Mouse (Mus musculus): Measurements from ENCODE around the gene Vwa7. TPM values are rescaled to one million over a fixed set of nuclear protein-coding genes. Genes with fewer than 3 reads are reported as not detected.

Gene Vwa7
- not detected for polyA plus RNA-seq (2014; fragmentation: Illumina TruSeq; extraction: RNeasy Lipid Tissue Mini Kit (QIAGEN cat#74804))

DNA sequence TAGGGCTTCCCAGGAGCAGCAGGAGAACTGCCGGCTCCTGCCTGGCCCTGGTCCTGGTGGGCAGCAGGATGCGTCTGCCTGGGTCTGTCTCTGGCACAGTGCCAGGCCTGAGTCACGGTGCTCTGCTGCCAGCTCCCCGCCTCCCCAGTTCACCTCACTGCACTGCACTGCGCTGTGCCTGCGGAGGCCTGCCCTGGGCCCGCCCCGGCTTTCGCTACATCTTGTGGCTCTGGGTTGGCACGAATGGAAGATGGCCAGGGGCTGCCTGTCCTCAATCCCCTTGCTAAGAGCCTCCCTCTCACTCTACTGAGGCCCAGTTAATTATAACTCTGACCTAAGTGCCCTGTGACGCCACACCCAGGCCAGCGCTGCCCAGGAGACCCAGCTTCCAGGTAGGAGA lies at the start of gene Vwa7:
Vwa7 (plus strand) TSS at position 204 of the 400 bp plus-strand sequence.

DNA sequence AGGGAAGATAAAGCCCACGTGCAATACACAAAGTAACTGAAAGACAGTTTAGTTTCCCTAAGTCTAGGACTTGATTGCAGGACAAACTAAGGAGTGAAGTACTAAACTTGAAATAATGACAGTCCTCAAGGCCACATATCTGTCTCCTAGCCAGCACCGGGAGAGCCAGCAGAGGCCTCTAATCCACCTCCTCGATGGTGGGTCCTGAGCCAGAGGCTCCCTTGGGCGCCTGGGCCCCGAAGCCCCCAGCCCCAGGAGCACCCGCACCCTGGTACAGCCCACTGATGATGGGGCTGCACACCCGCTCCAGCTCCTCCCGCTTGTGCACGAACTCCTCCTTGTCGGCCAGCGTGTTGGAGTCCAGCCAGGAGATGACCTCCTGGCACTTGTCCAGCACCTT lies 46.6 kb upstream of the Vwa7 start, which contains the start of gene Gm20481:
Gm20481 (plus strand) TSS at position 91 of the 400 bp plus-strand sequence.

GRCm38 (mm10) chr17:34972069-34972749 lies 44.2 kb upstream of the Vwa7 start, which contains the start of the genes Hspa1a and Hspa1l:
Gene Hspa1a, minus strand, starts transcription at chr17:34972156.
Gene Hspa1l, plus strand, starts transcription at chr17:34972703.

GRCm38 (mm10) chr17:34981690-34982180 lies 34.6 kb upstream of the Vwa7 start, which contains the start of gene Lsm2:
Gene Lsm2, plus strand, starts transcription at chr17:34981862.

GRCm38 (mm10) chr17:35000717-35001451 lies 15.5 kb upstream of the Vwa7 start, which contains the start of gene Vars:
Gene Vars, plus strand, starts transcription at chr17:35000987.

DNA sequence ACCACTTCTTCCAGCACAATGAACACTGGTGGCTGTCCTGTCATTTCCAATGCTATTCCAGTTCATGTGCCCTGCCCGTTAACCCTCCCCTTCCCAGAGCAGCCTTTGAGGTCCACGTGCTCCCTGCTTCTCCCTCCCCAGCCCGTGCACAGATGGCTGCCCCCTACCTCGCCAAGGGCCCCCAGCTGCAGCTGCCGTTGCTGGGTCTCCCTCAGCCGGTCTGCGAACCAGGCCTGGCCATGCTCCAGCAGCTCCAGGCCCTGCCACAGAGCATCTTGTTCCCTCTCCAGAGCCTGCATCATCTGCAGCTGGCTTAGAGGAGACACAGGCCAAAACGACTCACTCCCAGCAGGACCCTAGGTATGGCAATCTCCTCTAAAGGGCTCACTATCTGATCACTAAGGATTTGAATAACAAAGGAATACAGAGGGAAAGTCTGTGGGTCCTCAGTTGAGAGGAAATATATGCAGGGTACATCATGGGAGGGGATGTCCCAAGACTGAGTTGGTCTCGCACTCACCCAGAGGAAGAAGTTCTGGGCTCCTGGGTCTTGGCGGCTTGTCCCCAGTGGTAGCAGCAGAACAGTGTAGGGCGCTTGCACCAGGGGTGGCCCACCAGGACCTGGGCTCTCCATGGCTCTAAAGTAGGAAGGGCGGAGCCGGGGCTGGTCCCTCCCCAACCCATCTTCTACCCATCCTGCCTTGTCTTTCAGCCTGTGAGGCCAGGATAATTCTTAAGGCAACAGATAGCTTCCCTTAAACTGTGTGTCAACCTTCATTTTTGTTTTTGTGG lies 11.1 kb downstream of the Vwa7 start, which contains the start of gene Sapcd1:
Sapcd1 (minus strand) TSS at position 740 of the 792 bp plus-strand sequence.

GRCm38 (mm10) chr17:35046681-35047455 lies 30.5 kb downstream of the Vwa7 start, which contains the start of gene Msh5:
Gene Msh5, minus strand, starts transcription at chr17:35046745.

DNA sequence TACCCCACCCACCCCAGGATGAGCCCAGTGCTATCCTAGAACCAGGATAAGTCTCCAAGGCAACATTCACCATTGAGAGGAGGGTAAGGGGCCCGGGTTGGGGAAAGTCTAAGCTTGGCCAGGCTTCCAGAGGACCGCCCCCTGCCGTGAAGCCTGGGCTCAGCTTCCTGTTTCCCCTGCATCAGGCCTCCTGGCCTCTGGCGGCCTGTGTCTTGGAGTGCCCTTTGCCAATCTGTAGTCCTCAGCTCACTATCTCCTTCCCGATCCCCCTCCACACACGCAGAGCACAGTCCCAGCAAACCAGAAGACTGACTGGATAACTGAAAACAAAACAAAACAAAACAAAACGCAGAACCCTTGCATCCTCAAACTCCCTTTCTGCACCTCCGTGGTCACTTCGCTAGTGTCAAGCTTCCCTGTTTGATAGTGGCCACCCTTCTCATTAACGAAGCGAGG lies 33.2 kb downstream of the Vwa7 start, which contains the start of gene Clic1:
Clic1 (plus strand) TSS at position 406 of the 456 bp plus-strand sequence.

GRCm38 (mm10) chr17:35058911-35059892 lies 42.8 kb downstream of the Vwa7 start, which contains the start of gene Ddah2:
Gene Ddah2, plus strand, starts transcription at chr17:35059035.

GRCm38 (mm10) chr17:35064951-35065947 lies 48.9 kb downstream of the Vwa7 start, which contains the start of gene Ly6g6c:
Gene Ly6g6c, plus strand, starts transcription at chr17:35065388.

GRCm38 (mm10) chr17:35066084-35066483 lies 49.7 kb downstream of the Vwa7 start, which contains the start of gene Mpig6b:
Gene Mpig6b, minus strand, starts transcription at chr17:35066184.

Other genes with a start within 250 kb of the Vwa7 start
- gene Cyp21a1, start 212.0 kb upstream of the Vwa7 start, polyA plus RNA-seq (2014; fragmentation: Illumina TruSeq; extraction: RNeasy Lipid Tissue Mini Kit (QIAGEN cat#74804)): not detected
- 4.4 TPM for gene Stk19, start 179.6 kb upstream of the Vwa7 start, polyA plus RNA-seq (2014; fragmentation: Illumina TruSeq; extraction: RNeasy Lipid Tissue Mini Kit (QIAGEN cat#74804))
- gene Dxo, start 179.6 kb upstream of the Vwa7 start, polyA plus RNA-seq (2014; fragmentation: Illumina TruSeq; extraction: RNeasy Lipid Tissue Mini Kit (QIAGEN cat#74804)): 1.9 TPM
- 2.9 TPM for gene Skiv2l, start 166.4 kb upstream of the Vwa7 start, polyA plus RNA-seq (2014; fragmentation: Illumina TruSeq; extraction: RNeasy Lipid Tissue Mini Kit (QIAGEN cat#74804))
- gene Nelfe, start 166.2 kb upstream of the Vwa7 start, polyA plus RNA-seq (2014; fragmentation: Illumina TruSeq; extraction: RNeasy Lipid Tissue Mini Kit (QIAGEN cat#74804)): 1.8 TPM
- not detected for gene Cfb, start 154.1 kb upstream of the Vwa7 start, polyA plus RNA-seq (2014; fragmentation: Illumina TruSeq; extraction: RNeasy Lipid Tissue Mini Kit (QIAGEN cat#74804))
- 10.8 TPM for gene Zbtb12, start 137.1 kb upstream of the Vwa7 start, polyA plus RNA-seq (2014; fragmentation: Illumina TruSeq; extraction: RNeasy Lipid Tissue Mini Kit (QIAGEN cat#74804))
- 1.0 TPM for gene Gm20547, start 134.5 kb upstream of the Vwa7 start, polyA plus RNA-seq (2014; fragmentation: Illumina TruSeq; extraction: RNeasy Lipid Tissue Mini Kit (QIAGEN cat#74804))
- 11.5 TPM for gene C2, start 118.3 kb upstream of the Vwa7 start, polyA plus RNA-seq (2014; fragmentation: Illumina TruSeq; extraction: RNeasy Lipid Tissue Mini Kit (QIAGEN cat#74804))
- gene Ehmt2, start 118.1 kb upstream of the Vwa7 start, polyA plus RNA-seq (2014; fragmentation: Illumina TruSeq; extraction: RNeasy Lipid Tissue Mini Kit (QIAGEN cat#74804)): 9.4 TPM
- 0.20 TPM for gene Slc44a4, start 102.1 kb upstream of the Vwa7 start, polyA plus RNA-seq (2014; fragmentation: Illumina TruSeq; extraction: RNeasy Lipid Tissue Mini Kit (QIAGEN cat#74804))
- 1.8 TPM for gene Neu1, start 85.3 kb upstream of the Vwa7 start, polyA plus RNA-seq (2014; fragmentation: Illumina TruSeq; extraction: RNeasy Lipid Tissue Mini Kit (QIAGEN cat#74804))
- gene Hspa1b, start 57.3 kb upstream of the Vwa7 start, polyA plus RNA-seq (2014; fragmentation: Illumina TruSeq; extraction: RNeasy Lipid Tissue Mini Kit (QIAGEN cat#74804)): 16.9 TPM
- gene Gm20481, start 46.7 kb upstream of the Vwa7 start, polyA plus RNA-seq (2014; fragmentation: Illumina TruSeq; extraction: RNeasy Lipid Tissue Mini Kit (QIAGEN cat#74804)): not detected
- gene Hspa1a, start 44.4 kb upstream of the Vwa7 start, polyA plus RNA-seq (2014; fragmentation: Illumina TruSeq; extraction: RNeasy Lipid Tissue Mini Kit (QIAGEN cat#74804)): 8.2 TPM
- gene Hspa1l, start 43.9 kb upstream of the Vwa7 start, polyA plus RNA-seq (2014; fragmentation: Illumina TruSeq; extraction: RNeasy Lipid Tissue Mini Kit (QIAGEN cat#74804)): not detected
- gene Lsm2, start 34.7 kb upstream of the Vwa7 start, polyA plus RNA-seq (2014; fragmentation: Illumina TruSeq; extraction: RNeasy Lipid Tissue Mini Kit (QIAGEN cat#74804)): 19.2 TPM
- gene Vars, start 15.6 kb upstream of the Vwa7 start, polyA plus RNA-seq (2014; fragmentation: Illumina TruSeq; extraction: RNeasy Lipid Tissue Mini Kit (QIAGEN cat#74804)): 6.0 TPM
- gene Sapcd1, start 11.4 kb downstream of the Vwa7 start, polyA plus RNA-seq (2014; fragmentation: Illumina TruSeq; extraction: RNeasy Lipid Tissue Mini Kit (QIAGEN cat#74804)): not detected
- 0.68 TPM for gene Msh5, start 30.2 kb downstream of the Vwa7 start, polyA plus RNA-seq (2014; fragmentation: Illumina TruSeq; extraction: RNeasy Lipid Tissue Mini Kit (QIAGEN cat#74804))
- 25.1 TPM for gene Clic1, start 33.4 kb downstream of the Vwa7 start, polyA plus RNA-seq (2014; fragmentation: Illumina TruSeq; extraction: RNeasy Lipid Tissue Mini Kit (QIAGEN cat#74804))
- 2.7 TPM for gene Ddah2, start 42.5 kb downstream of the Vwa7 start, polyA plus RNA-seq (2014; fragmentation: Illumina TruSeq; extraction: RNeasy Lipid Tissue Mini Kit (QIAGEN cat#74804))
- not detected for gene Ly6g6c, start 48.8 kb downstream of the Vwa7 start, polyA plus RNA-seq (2014; fragmentation: Illumina TruSeq; extraction: RNeasy Lipid Tissue Mini Kit (QIAGEN cat#74804))
- 0.20 TPM for gene Mpig6b, start 49.6 kb downstream of the Vwa7 start, polyA plus RNA-seq (2014; fragmentation: Illumina TruSeq; extraction: RNeasy Lipid Tissue Mini Kit (QIAGEN cat#74804))
- not detected for gene Ly6g6e, start 60.3 kb downstream of the Vwa7 start, polyA plus RNA-seq (2014; fragmentation: Illumina TruSeq; extraction: RNeasy Lipid Tissue Mini Kit (QIAGEN cat#74804))
- gene Ly6g6d, start 61.5 kb downstream of the Vwa7 start, polyA plus RNA-seq (2014; fragmentation: Illumina TruSeq; extraction: RNeasy Lipid Tissue Mini Kit (QIAGEN cat#74804)): not detected
- gene Ly6g6f, start 69.0 kb downstream of the Vwa7 start, polyA plus RNA-seq (2014; fragmentation: Illumina TruSeq; extraction: RNeasy Lipid Tissue Mini Kit (QIAGEN cat#74804)): not detected
- gene Abhd16a, start 72.7 kb downstream of the Vwa7 start, polyA plus RNA-seq (2014; fragmentation: Illumina TruSeq; extraction: RNeasy Lipid Tissue Mini Kit (QIAGEN cat#74804)): 3.5 TPM
- not detected for gene Ly6g5c, start 91.7 kb downstream of the Vwa7 start, polyA plus RNA-seq (2014; fragmentation: Illumina TruSeq; extraction: RNeasy Lipid Tissue Mini Kit (QIAGEN cat#74804))
- not detected for gene Ly6g5b, start 98.8 kb downstream of the Vwa7 start, polyA plus RNA-seq (2014; fragmentation: Illumina TruSeq; extraction: RNeasy Lipid Tissue Mini Kit (QIAGEN cat#74804))
- 0.91 TPM for gene Gpank1, start 104.9 kb downstream of the Vwa7 start, polyA plus RNA-seq (2014; fragmentation: Illumina TruSeq; extraction: RNeasy Lipid Tissue Mini Kit (QIAGEN cat#74804))
- gene Csnk2b, start 105.5 kb downstream of the Vwa7 start, polyA plus RNA-seq (2014; fragmentation: Illumina TruSeq; extraction: RNeasy Lipid Tissue Mini Kit (QIAGEN cat#74804)): 117 TPM
- gene D17H6S53E, start 109.8 kb downstream of the Vwa7 start, polyA plus RNA-seq (2014; fragmentation: Illumina TruSeq; extraction: RNeasy Lipid Tissue Mini Kit (QIAGEN cat#74804)): 0.83 TPM
- not detected for gene Apom, start 115.5 kb downstream of the Vwa7 start, polyA plus RNA-seq (2014; fragmentation: Illumina TruSeq; extraction: RNeasy Lipid Tissue Mini Kit (QIAGEN cat#74804))
- gene Bag6, start 118.6 kb downstream of the Vwa7 start, polyA plus RNA-seq (2014; fragmentation: Illumina TruSeq; extraction: RNeasy Lipid Tissue Mini Kit (QIAGEN cat#74804)): 9.7 TPM
- gene Prrc2a, start 148.3 kb downstream of the Vwa7 start, polyA plus RNA-seq (2014; fragmentation: Illumina TruSeq; extraction: RNeasy Lipid Tissue Mini Kit (QIAGEN cat#74804)): 10.0 TPM
- 5.8 TPM for gene Aif1, start 159.5 kb downstream of the Vwa7 start, polyA plus RNA-seq (2014; fragmentation: Illumina TruSeq; extraction: RNeasy Lipid Tissue Mini Kit (QIAGEN cat#74804))
- gene Lst1, start 171.9 kb downstream of the Vwa7 start, polyA plus RNA-seq (2014; fragmentation: Illumina TruSeq; extraction: RNeasy Lipid Tissue Mini Kit (QIAGEN cat#74804)): not detected
- gene Ltb, start 177.9 kb downstream of the Vwa7 start, polyA plus RNA-seq (2014; fragmentation: Illumina TruSeq; extraction: RNeasy Lipid Tissue Mini Kit (QIAGEN cat#74804)): not detected
- not detected for gene Tnf, start 185.4 kb downstream of the Vwa7 start, polyA plus RNA-seq (2014; fragmentation: Illumina TruSeq; extraction: RNeasy Lipid Tissue Mini Kit (QIAGEN cat#74804))
- gene Lta, start 188.8 kb downstream of the Vwa7 start, polyA plus RNA-seq (2014; fragmentation: Illumina TruSeq; extraction: RNeasy Lipid Tissue Mini Kit (QIAGEN cat#74804)): not detected
- gene Gm16181, start 204.3 kb downstream of the Vwa7 start, polyA plus RNA-seq (2014; fragmentation: Illumina TruSeq; extraction: RNeasy Lipid Tissue Mini Kit (QIAGEN cat#74804)): not detected
- 5.4 TPM for gene Atp6v1g2, start 217.1 kb downstream of the Vwa7 start, polyA plus RNA-seq (2014; fragmentation: Illumina TruSeq; extraction: RNeasy Lipid Tissue Mini Kit (QIAGEN cat#74804))
- gene Nfkbil1, start 219.2 kb downstream of the Vwa7 start, polyA plus RNA-seq (2014; fragmentation: Illumina TruSeq; extraction: RNeasy Lipid Tissue Mini Kit (QIAGEN cat#74804)): not detected
- gene Ddx39b, start 225.2 kb downstream of the Vwa7 start, polyA plus RNA-seq (2014; fragmentation: Illumina TruSeq; extraction: RNeasy Lipid Tissue Mini Kit (QIAGEN cat#74804)): 7.3 TPM
- 26.9 TPM for gene H2-D1, start 246.2 kb downstream of the Vwa7 start, polyA plus RNA-seq (2014; fragmentation: Illumina TruSeq; extraction: RNeasy Lipid Tissue Mini Kit (QIAGEN cat#74804))